Mouse (Mus musculus) heart, embryonic 13.5 days (tissue): ENCODE data around the gene Glod4. TPM values are rescaled to one million over a fixed set of nuclear protein-coding genes. Genes with fewer than 3 reads are reported as not detected.
A peak's percentile ranks its signal among the peaks of the same experiment; 100 is the strongest.

Experiments
- ATAC-seq: fragments of 200-750 bp; cut with Nextera tagmentation; 2 replicates; pipeline ENCODE4 v1.8.0; 2017; ENCODE audit warnings: moderate TSS enrichment; ENCODE audit not compliant: insufficient number of reproducible peaks, low FRiP score, low TSS enrichment; ENCODE audit errors: extremely low read depth
- H3K27ac ChIP-seq: fragments of 300-500 bp; sonication (generic); replicated peaks from 2 replicates; pipeline ENCODE4 v1.5.1; 2015; ENCODE audit warnings: moderate library complexity, mild to moderate bottlenecking, inconsistent platforms
- H3K27me3 ChIP-seq: fragments of 300-500 bp; sonication (generic); replicated peaks from 2 replicates; pipeline ENCODE4 v1.6.1; 2015; ENCODE audit warnings: mild to moderate bottlenecking, inconsistent platforms
- H3K36me3 ChIP-seq: fragments of 300-500 bp; sonication (generic); 2 replicates; pipeline ENCODE4 v1.6.1; 2015; ENCODE audit warnings: mild to moderate bottlenecking, inconsistent platforms
- H3K4me1 ChIP-seq: fragments of 300-500 bp; sonication (generic); 2 replicates; pipeline ENCODE4 v1.6.1; 2015; ENCODE audit warnings: inconsistent platforms
- H3K4me2 ChIP-seq: fragments of 300-500 bp; sonication (generic); 2 replicates; pipeline ENCODE4 v1.6.1; 2015; ENCODE audit warnings: inconsistent platforms, mild to moderate bottlenecking, moderate library complexity
- H3K4me3 ChIP-seq: fragments of 300-500 bp; sonication (generic); 2 replicates; pipeline ENCODE4 v1.5.1; 2015; ENCODE audit warnings: moderate library complexity, mild to moderate bottlenecking, inconsistent platforms
- H3K9ac ChIP-seq: fragments of 300-500 bp; sonication (generic); 2 replicates; pipeline ENCODE4 v1.6.1; 2015; ENCODE audit warnings: inconsistent platforms, mild to moderate bottlenecking, moderate library complexity
- H3K9me3 ChIP-seq: fragments of 300-500 bp; sonication (generic); 2 replicates; pipeline ENCODE4 v1.6.1; 2016; ENCODE audit warnings: inconsistent platforms
- WGBS: fragments of 180-500 bp; shearing (Covaris S2); methylation state at CpG from one replicate; pipeline ENCODE4 v1.1.7; 2015; ENCODE audit warnings: mixed read lengths; 5-methylcytosine and 5-hydroxymethylcytosine counted together
- polyA plus RNA-seq: library from polyadenylated mRNA; unstranded; fragments of >200 nt; fragmentation: Nextera tagmentation; extraction: Ambion mirVana; gene quantifications from 2 replicates; pipeline ENCODE4 v1.2.1, GENCODE M21; 2015

Gene Glod4
- polyA plus RNA-seq, 1 experiment from 2014 or later, result 114 TPM

DNA sequence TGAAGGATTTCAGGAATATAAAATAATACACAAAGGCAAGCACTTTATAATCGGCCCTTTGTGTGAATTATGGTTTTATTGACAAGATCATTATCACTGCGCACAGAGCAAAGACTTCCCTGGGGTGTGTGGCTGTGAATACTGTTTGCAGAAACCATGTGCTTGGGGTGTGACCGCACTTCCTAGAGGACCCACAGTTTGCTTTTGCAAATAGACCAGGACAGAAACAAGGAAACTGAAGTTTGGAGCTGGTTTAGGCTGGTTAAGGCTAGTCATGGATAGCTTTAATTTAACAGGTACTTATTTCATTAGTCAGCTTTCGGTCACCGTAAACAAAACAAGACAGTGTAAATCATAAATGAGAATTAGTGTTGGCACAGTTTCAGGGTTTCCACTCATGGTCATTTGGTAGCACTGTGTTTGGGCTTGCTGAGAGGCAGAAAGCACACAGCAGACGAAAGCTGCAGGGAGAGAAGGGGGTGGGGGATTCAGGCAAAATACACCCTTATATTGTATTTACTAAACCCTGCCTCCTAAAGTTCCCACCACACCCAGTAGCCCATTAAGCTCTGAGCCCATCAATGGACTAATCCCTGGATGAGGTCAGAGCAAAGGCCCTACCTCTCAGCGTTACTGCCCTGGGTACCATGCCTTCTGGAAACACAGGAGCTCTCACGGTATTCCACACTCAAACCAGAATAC is 47.1 kb downstream of the Glod4 start:
- Histone ChIP-seq H3K27ac (no peak overlapping the region), H3K4me3 (no peak overlapping the region), H3K36me3 (no peaks in the 10 kb centered on the region), H3K27me3 (0 out of 2 replicates have a peak, but pooled peaks cover 3% of the 10 kb centered on the region), H3K4me2 (0 out of 2 replicates have a peak overlapping the region, but pooled peaks have one; percentile 29), H3K9ac (no peak overlapping the region), H3K9me3 (no peaks in the 10 kb centered on the region), H3K4me1 (peaks cover 14% of the 10 kb centered on the region)
- no peak for ATAC-seq
- 64% methylated on average over 8 of the region's 8 CpGs for WGBS

- Histone ChIP-seq H3K27ac (no peak overlapping the region), H3K9me3 (no peaks in the 10 kb centered on the region), H3K36me3 (no peaks in the 10 kb centered on the region), H3K27me3 (no peaks in the 10 kb centered on the region), H3K9ac (no peak overlapping the region), H3K4me2 (no peak overlapping the region), H3K4me3 (no peak overlapping the region), H3K4me1 (no peaks in the 10 kb centered on the region)
- 77% methylated on average over 6 of the region's 6 CpGs for WGBS
- ATAC-seq, result no peak
Measured at GRCm38 (mm10) chr11:76186908-76187307, 56.6 kb downstream of the Glod4 start.

- Histone ChIP-seq H3K36me3 (peaks cover 5% of the 10 kb centered on the region; the same call in 1 of the 2 replicates), H3K9me3 (no peaks in the 10 kb centered on the region), H3K27me3 (no peaks in the 10 kb centered on the region), H3K9ac (no peak overlapping the region), H3K4me2 (no peak overlapping the region), H3K4me3 (no peak overlapping the region), H3K4me1 (peaks cover 6% of the 10 kb centered on the region), H3K27ac (no peak overlapping the region)
- ATAC-seq, result no peak
- 77% methylated on average over 4 of the region's 4 CpGs for WGBS
Measured at GRCm38 (mm10) chr11:76183745-76184144, 59.8 kb downstream of the Glod4 start.

- H3K4me3 ChIP-seq, result peak overlapping the region; percentile 77
- ATAC-seq, result no peak
- peaks cover 12% of the 10 kb centered on the region for H3K4me1 ChIP-seq
- H3K27me3 ChIP-seq, result no peaks in the 10 kb centered on the region
- H3K4me2 ChIP-seq, result peak overlapping the region; percentile 93
- no peaks in the 10 kb centered on the region for H3K9me3 ChIP-seq
- H3K9ac ChIP-seq, result peak overlapping the region; percentile 85
- WGBS, result 16% methylated on average over 7 of the region's 7 CpGs
- 0 out of 2 replicates have a peak overlapping the region, but pooled peaks have one; percentile 55 for H3K27ac ChIP-seq
- peaks cover 10% of the 10 kb centered on the region for H3K36me3 ChIP-seq
Measured at GRCm38 (mm10) chr11:76180146-76180540, 63.4 kb downstream of the Glod4 start.

- Histone ChIP-seq H3K4me3 (peak within 1 kb of the TSS; percentile 77), H3K9ac (peak within 1 kb of the TSS; percentile 85), H3K36me3 (peaks cover 12% of the 10 kb centered on the region), H3K27ac (peak within 1 kb of the TSS; percentile 55), H3K9me3 (no peaks in the 10 kb centered on the region), H3K4me1 (peaks cover 12% of the 10 kb centered on the region), H3K4me2 (peak within 1 kb of the TSS; percentile 93), H3K27me3 (no peaks in the 10 kb centered on the region)
- WGBS, result under 1% methylated on average over 37 of the region's 37 CpGs
- peak; percentile 63 for ATAC-seq
Measured at GRCm38 (mm10) chr11:76179495-76180145, 63.9 kb downstream of the Glod4 start, which contains the start of the genes Vps53 and Fam57a. Gene Vps53, minus strand, starts transcription at chr11:76179647. Gene Fam57a, plus strand, starts transcription at chr11:76179671.

GRCm38 (mm10) chr11:76178726-76179494 is 64.6 kb downstream of the Glod4 start:
- Histone ChIP-seq H3K4me2 (peak overlapping the region; percentile 93), H3K4me3 (peak overlapping the region; percentile 77), H3K36me3 (peaks cover 19% of the 10 kb centered on the region), H3K27ac (peak overlapping the region; percentile 21), H3K27me3 (no peaks in the 10 kb centered on the region), H3K9ac (peak overlapping the region; percentile 85), H3K9me3 (no peaks in the 10 kb centered on the region), H3K4me1 (peaks cover 12% of the 10 kb centered on the region)
- no peak for ATAC-seq
- WGBS, result 1% methylated on average over 28 of the region's 28 CpGs

DNA sequence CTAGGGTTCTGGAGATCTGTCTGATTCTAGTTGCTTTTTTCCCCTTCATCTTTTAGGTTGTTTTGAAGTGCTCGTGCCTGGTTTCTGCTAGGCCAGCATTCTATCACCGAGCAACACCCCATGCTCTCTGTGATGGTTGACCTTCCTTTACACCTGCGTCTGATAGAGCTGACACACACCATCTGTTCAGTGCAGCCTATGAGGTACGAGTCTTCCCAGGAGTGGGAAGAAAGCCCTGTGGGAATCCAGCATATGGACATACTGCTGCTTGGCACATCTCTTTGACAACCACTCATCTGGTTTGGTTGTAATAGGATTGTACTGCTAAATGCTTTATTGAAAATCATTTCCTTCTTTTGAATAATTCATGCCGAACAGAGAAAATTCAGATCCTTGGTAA is 73.3 kb downstream of the Glod4 start:
- Histone ChIP-seq H3K4me1 (peaks cover 6% of the 10 kb centered on the region), H3K36me3 (peaks cover 28% of the 10 kb centered on the region), H3K27ac (no peak overlapping the region), H3K4me3 (no peak overlapping the region), H3K9me3 (no peaks in the 10 kb centered on the region), H3K27me3 (no peaks in the 10 kb centered on the region), H3K9ac (no peak overlapping the region), H3K4me2 (no peak overlapping the region)
- 65% methylated on average over 5 of the region's 5 CpGs for WGBS
- ATAC-seq, result no peak

GRCm38 (mm10) chr11:76168976-76169375 is 74.5 kb downstream of the Glod4 start:
- H3K27me3 ChIP-seq, result no peaks in the 10 kb centered on the region
- H3K4me3 ChIP-seq, result no peak overlapping the region
- H3K9me3 ChIP-seq, result no peaks in the 10 kb centered on the region
- H3K4me2 ChIP-seq, result no peak overlapping the region
- 89% methylated on average over 3 of the region's 3 CpGs for WGBS
- no peak for ATAC-seq
- H3K9ac ChIP-seq, result no peak overlapping the region
- peaks cover 29% of the 10 kb centered on the region for H3K36me3 ChIP-seq
- peaks cover 6% of the 10 kb centered on the region for H3K4me1 ChIP-seq
- H3K27ac ChIP-seq, result no peak overlapping the region

GRCm38 (mm10) chr11:76167079-76167765 is 76.3 kb downstream of the Glod4 start:
- WGBS, result 21% methylated on average over 5 of the region's 5 CpGs
- Histone ChIP-seq H3K27ac (no peak overlapping the region), H3K27me3 (no peaks in the 10 kb centered on the region), H3K9ac (no peak overlapping the region), H3K36me3 (peaks cover 29% of the 10 kb centered on the region), H3K4me2 (no peak overlapping the region), H3K9me3 (no peaks in the 10 kb centered on the region), H3K4me1 (peaks cover 6% of the 10 kb centered on the region), H3K4me3 (no peak overlapping the region)
- no peak for ATAC-seq

GRCm38 (mm10) chr11:76166657-76167056 is 76.9 kb downstream of the Glod4 start:
- Histone ChIP-seq H3K27me3 (no peaks in the 10 kb centered on the region), H3K4me3 (no peak overlapping the region), H3K27ac (no peak overlapping the region), H3K4me2 (no peak overlapping the region), H3K36me3 (peaks cover 27% of the 10 kb centered on the region), H3K9ac (no peak overlapping the region), H3K9me3 (no peaks in the 10 kb centered on the region), H3K4me1 (peaks cover 6% of the 10 kb centered on the region)
- no peak for ATAC-seq
- 92% methylated on average over 4 of the region's 4 CpGs for WGBS

- no peak for ATAC-seq
- no peaks in the 10 kb centered on the region for H3K9me3 ChIP-seq
- no peak overlapping the region for H3K4me3 ChIP-seq
- 0 out of 2 replicates have a peak overlapping the region, but pooled peaks have one; percentile 3 for H3K27ac ChIP-seq
- H3K4me1 ChIP-seq, result peaks cover 5% of the 10 kb centered on the region
- no peak overlapping the region for H3K4me2 ChIP-seq
- WGBS, result 44% methylated on average over 6 of the region's 6 CpGs
- peaks cover 61% of the 10 kb centered on the region for H3K36me3 ChIP-seq
- no peaks in the 10 kb centered on the region for H3K27me3 ChIP-seq
- H3K9ac ChIP-seq, result 0 out of 2 replicates have a peak overlapping the region, but pooled peaks have one; percentile 9
Measured at GRCm38 (mm10) chr11:76160251-76160650, 83.3 kb downstream of the Glod4 start.
